In the genomic region with DNA sequence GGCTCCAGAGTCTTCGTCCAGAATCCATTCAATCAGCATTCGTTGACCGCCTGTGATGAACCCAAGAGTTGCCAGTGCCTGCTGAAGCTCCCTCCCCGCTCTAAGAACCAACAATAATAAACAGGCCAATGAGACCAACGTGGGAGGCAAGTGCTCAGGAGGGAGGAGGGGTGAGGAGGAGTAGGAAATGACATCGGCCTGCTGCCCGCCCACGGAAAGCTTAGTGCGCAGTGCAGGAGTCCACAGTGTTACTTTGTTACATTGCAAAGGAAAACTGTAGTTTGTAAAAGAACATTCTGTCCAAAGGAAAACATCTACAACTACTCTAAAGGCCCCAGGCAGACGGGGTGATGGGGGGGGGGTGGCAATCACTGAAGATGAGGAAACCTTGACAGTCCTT, we compare ENCODE assay signal across 19 mouse cellular contexts. TPM values are rescaled to one million over a fixed set of nuclear protein-coding genes. Genes with fewer than 3 reads are reported as not detected.
DNase-seq lines count a peak whose midpoint lies in the region; ATAC-seq lines count a peak whose summit lies in the region.
"Had no signal": no experiment of that assay in that cellular context is flagged by ENCODE, and none has a peak within 500 bp of the region (broad histone marks: within the 10 kb centered on the region; RNA-seq: fewer than 3 reads in every experiment).

No protein-coding gene starts in this region.

- H3K9ac ChIP-seq in kidney, embryonic 16.5 days (replicated peaks; ENCODE audit: low read length), result no peak overlapping the region
- no peak overlapping the region for H3K9ac ChIP-seq in forebrain, embryonic 13.5 days
- no peak overlapping the region for H3K9ac ChIP-seq in heart, embryonic 11.5 days (ENCODE audit: low read depth, low read length)
- H3K9ac ChIP-seq: embryonic facial prominence, embryonic 12.5 days; heart, embryonic 13.5 days; hindbrain, embryonic 15.5 days had no signal

- 54% methylated on average over 10 of the region's 10 CpGs for WGBS in kidney, embryonic 16.5 days
- WGBS in forebrain, embryonic 13.5 days, result 83% methylated on average over 10 of the region's 10 CpGs
- 63% methylated on average over 10 of the region's 10 CpGs for WGBS in heart, embryonic 11.5 days (ENCODE audit: insufficient replicate concordance)

- no peaks in the 10 kb centered on the region for H3K9me3 ChIP-seq in kidney, embryonic 16.5 days (ENCODE audit: low read length)
- no peaks in the 10 kb centered on the region for H3K9me3 ChIP-seq in forebrain, embryonic 13.5 days (replicated peaks)
- H3K9me3 ChIP-seq in heart, embryonic 11.5 days (replicated peaks; ENCODE audit: control insufficient read depth, low read length), result no peaks in the 10 kb centered on the region
- H3K9me3 ChIP-seq: embryonic facial prominence, embryonic 12.5 days; heart, embryonic 13.5 days; hindbrain, embryonic 15.5 days had no signal

- H3K4me1 ChIP-seq in kidney, embryonic 16.5 days (ENCODE audit: insufficient read depth, low read length), result peaks cover 4% of the 10 kb centered on the region; the same call in 1 of the 2 replicates
- no peaks in the 10 kb centered on the region for H3K4me1 ChIP-seq in forebrain, embryonic 13.5 days
- peaks cover 2% of the 10 kb centered on the region; the same call in 1 of the 2 replicates for H3K4me1 ChIP-seq in heart, embryonic 11.5 days (ENCODE audit: control insufficient read depth, insufficient read depth, low read length)
- H3K4me1 ChIP-seq: embryonic facial prominence, embryonic 12.5 days; heart, embryonic 13.5 days; hindbrain, embryonic 15.5 days had no signal

- H3K4me3 ChIP-seq in kidney, embryonic 16.5 days (ENCODE audit: low read length), result no peak overlapping the region
- H3K4me3 ChIP-seq in forebrain, embryonic 13.5 days, result no peak overlapping the region
- H3K4me3 ChIP-seq in heart, embryonic 11.5 days (ENCODE audit: low read depth, low read length), result no peak overlapping the region
- H3K4me3 ChIP-seq: embryonic facial prominence, embryonic 12.5 days; heart, embryonic 13.5 days; hindbrain, embryonic 15.5 days had no signal

- H3K36me3 ChIP-seq in kidney, embryonic 16.5 days (ENCODE audit: insufficient read depth, low read length), result no peaks in the 10 kb centered on the region
- no peaks in the 10 kb centered on the region for H3K36me3 ChIP-seq in forebrain, embryonic 13.5 days (ENCODE audit: poor library complexity, severe bottlenecking)
- no peaks in the 10 kb centered on the region for H3K36me3 ChIP-seq in heart, embryonic 11.5 days (ENCODE audit: control insufficient read depth, insufficient read depth, low read length)
- H3K36me3 ChIP-seq: embryonic facial prominence, embryonic 12.5 days; heart, embryonic 13.5 days; hindbrain, embryonic 15.5 days had no signal

- DNase-seq in kidney, postnatal 4 days, result peak; percentile 37 to 46
- peak; percentile 85 for DNase-seq in testis, postnatal 14 days (ENCODE audit: low spot score)
- DNase-seq: adrenal gland, postnatal 10 days; B cell, adult 2 months; cerebellum, adult 11-12 months; cerebellum, adult 9-10 months; cerebellum, postnatal 25 days; gastrocnemius, postnatal 14 days; heart, postnatal 36 days had no signal

- H3K27me3 ChIP-seq in kidney, embryonic 16.5 days (ENCODE audit: insufficient read depth, low read length), result 0 out of 2 replicates have a peak, but pooled peaks cover 1% of the 10 kb centered on the region
- H3K27me3 ChIP-seq in forebrain, embryonic 13.5 days, result peaks cover 5% of the 10 kb centered on the region
- H3K27me3 ChIP-seq in heart, embryonic 11.5 days (ENCODE audit: control insufficient read depth, insufficient read depth, low read length), result peaks cover 5% of the 10 kb centered on the region

- H3K27ac ChIP-seq in kidney, embryonic 16.5 days (ENCODE audit: low read length), result no peak overlapping the region
- no peak overlapping the region for H3K27ac ChIP-seq in forebrain, embryonic 13.5 days
- H3K27ac ChIP-seq in heart, embryonic 11.5 days (ENCODE audit: low read depth, low read length), result no peak overlapping the region
- H3K27ac ChIP-seq: embryonic facial prominence, embryonic 12.5 days; heart, embryonic 13.5 days; hindbrain, embryonic 15.5 days had no signal

- no peak for ATAC-seq in kidney, embryonic 16.5 days (ENCODE audit: low FRiP score, low TSS enrichment)
- peak; percentile 51 for ATAC-seq in CD4-positive, CD25-positive, alpha-beta regulatory T cell, adult 4 months
- peak; percentile 20 for ATAC-seq in inflammation-experienced regulatory T-cells, adult 6 months
- no peak for ATAC-seq in forebrain, embryonic 13.5 days
- no peak for ATAC-seq in heart, embryonic 11.5 days (replicated peaks; ENCODE audit: insufficient number of reproducible peaks, low FRiP score, low TSS enrichment)
- ATAC-seq: forebrain, embryonic 16.5 days had no signal

- H3K4me2 ChIP-seq in kidney, embryonic 16.5 days (replicated peaks; ENCODE audit: low read depth, low read length), result no peak overlapping the region
- H3K4me2 ChIP-seq in forebrain, embryonic 13.5 days, result no peak overlapping the region
- H3K4me2 ChIP-seq in heart, embryonic 11.5 days, result no peak overlapping the region
- H3K4me2 ChIP-seq: embryonic facial prominence, embryonic 12.5 days; heart, embryonic 13.5 days; hindbrain, embryonic 15.5 days had no signal

RNA-seq across cellular contexts. Expression of a gene that starts 6.0 kb away (rescaled TPM):
- 2.0 and 4.3 TPM in 2 replicates for polyA plus RNA-seq in kidney, embryonic 16.5 days (2015; fragmentation: Nextera tagmentation; extraction: Ambion mirVana)
- polyA plus RNA-seq in CD4-positive, CD25-positive, alpha-beta regulatory T cell, adult 4 months (2017; shearing (Covaris generic)), result 10 to 100 TPM; 68.5 to 95.2 TPM
- polyA plus RNA-seq in inflammation-experienced regulatory T-cells, adult 6 months (2017; shearing (Covaris generic)), result 10 to 100 TPM in 2 of 3 experiments, 1 to 10 TPM in 1; 4.0 to 58.5 (median 35.5) TPM
- 0.64 and 0.79 TPM in 2 replicates for polyA plus RNA-seq in forebrain, embryonic 13.5 days (2015; fragmentation: Nextera tagmentation; extraction: Ambion mirVana)
- 0.87 and 1.5 TPM in 2 replicates for polyA plus RNA-seq in heart, embryonic 11.5 days (2014; fragmentation: Nextera tagmentation; extraction: Ambion mirVana)
- polyA plus RNA-seq: hindbrain, embryonic 11.5 days had no signal

RNA-seq across cellular contexts. Expression of a gene that starts 29.6 kb away (rescaled TPM):
- polyA plus RNA-seq in kidney, embryonic 16.5 days (2015; fragmentation: Nextera tagmentation; extraction: Ambion mirVana), result 15.0 and 15.3 TPM in 2 replicates
- polyA plus RNA-seq in CD4-positive, CD25-positive, alpha-beta regulatory T cell, adult 4 months (2017; shearing (Covaris generic)), result 10 to 100 TPM; 15.0 to 16.0 TPM
- polyA plus RNA-seq in inflammation-experienced regulatory T-cells, adult 6 months (2017; shearing (Covaris generic)), result 10 to 100 TPM in 2 of 3 experiments, 1 to 10 TPM in 1; 8.4 to 16.1 (median 13.4) TPM
- 14.8 and 20.9 TPM in 2 replicates for polyA plus RNA-seq in forebrain, embryonic 13.5 days (2015; fragmentation: Nextera tagmentation; extraction: Ambion mirVana)
- polyA plus RNA-seq in heart, embryonic 11.5 days (2014; fragmentation: Nextera tagmentation; extraction: Ambion mirVana), result 10.1 and 10.4 TPM in 2 replicates

RNA-seq across cellular contexts. Expression of a gene that starts 50.9 kb away (rescaled TPM):
- polyA plus RNA-seq in kidney, embryonic 16.5 days (2015; fragmentation: Nextera tagmentation; extraction: Ambion mirVana), result 180 and 233 TPM in 2 replicates
- polyA plus RNA-seq in CD4-positive, CD25-positive, alpha-beta regulatory T cell, adult 4 months (2017; shearing (Covaris generic)), result 100 to 1,000 TPM; 229 to 232 TPM
- 100 to 1,000 TPM; 191 to 279 (median 247) TPM for polyA plus RNA-seq in inflammation-experienced regulatory T-cells, adult 6 months (2017; shearing (Covaris generic))
- 250 and 261 TPM in 2 replicates for polyA plus RNA-seq in forebrain, embryonic 13.5 days (2015; fragmentation: Nextera tagmentation; extraction: Ambion mirVana)
- 143 and 183 TPM in 2 replicates for polyA plus RNA-seq in heart, embryonic 11.5 days (2014; fragmentation: Nextera tagmentation; extraction: Ambion mirVana)

Comparison
In these comparisons a context has a peak if more than half of its experiments do, and no peak if none do; other contexts are left out.
1. ATAC-seq: peak in CD4-positive, CD25-positive, alpha-beta regulatory T cell, adult 4 months (single experiment) and inflammation-experienced regulatory T-cells, adult 6 months (single experiment); none in kidney, embryonic 16.5 days (single experiment), forebrain, embryonic 13.5 days (single experiment) and heart, embryonic 11.5 days (single experiment).